Mouse (Mus musculus) spleen, postnatal 14 days (tissue): ENCODE data around the gene Dnm3.
A peak's percentile ranks its signal among the peaks of the same experiment; 100 is the strongest.

Source experiments
- DNase-seq, 2 experiments: peaks; one replicate each; pipeline ENCODE4 v3.0.0; 2021 to 2022; ENCODE audit warnings: low spot score in 2 of 2

The Dnm3 gene

GRCm38 (mm10) chr1:161991846-161992245, 486.0 kb downstream of the Dnm3 start:
- no peak for DNase-seq

- no peak for DNase-seq
Observed at GRCm38 (mm10) chr1:161990684-161991578, 486.9 kb downstream of the Dnm3 start.

GRCm38 (mm10) chr1:161983979-161984566, 493.8 kb downstream of the Dnm3 start:
- DNase-seq, result no peak

GRCm38 (mm10) chr1:161983451-161983850, 494.4 kb downstream of the Dnm3 start:
- DNase-seq, result no peak

GRCm38 (mm10) chr1:161980626-161981298, 497.1 kb downstream of the Dnm3 start:
- DNase-seq, result no peak

GRCm38 (mm10) chr1:161980046-161980445, 497.8 kb downstream of the Dnm3 start:
- DNase-seq, result no peak

- no peak for DNase-seq
Observed at GRCm38 (mm10) chr1:161979536-161979935, 498.3 kb downstream of the Dnm3 start, which contains the start of gene 4930558K02Rik. TSS of gene 4930558K02Rik (minus strand) at chr1:161979636.

GRCm38 (mm10) chr1:161978173-161978700, 499.6 kb downstream of the Dnm3 start:
- DNase-seq, result no peak

GRCm38 (mm10) chr1:161977331-161977730, 500.5 kb downstream of the Dnm3 start:
- DNase-seq, result no peak

- DNase-seq, result peak; percentile 54 to 70
Observed at GRCm38 (mm10) chr1:161976255-161977182, 501.3 kb downstream of the Dnm3 start.

GRCm38 (mm10) chr1:161972233-161972632, 505.6 kb downstream of the Dnm3 start:
- no peak for DNase-seq

GRCm38 (mm10) chr1:161970874-161971273, 507.0 kb downstream of the Dnm3 start:
- DNase-seq, result no peak

- peak; percentile 67 to 82 for DNase-seq
Observed at GRCm38 (mm10) chr1:161968589-161969407, 509.0 kb downstream of the Dnm3 start, which contains the start of gene Pigc. TSS of gene Pigc (plus strand) at chr1:161969186.

GRCm38 (mm10) chr1:161967936-161968335, 509.9 kb downstream of the Dnm3 start:
- DNase-seq, result no peak

- no peak for DNase-seq
Observed at GRCm38 (mm10) chr1:161962465-161963377, 515.1 kb downstream of the Dnm3 start.

GRCm38 (mm10) chr1:161957964-161958950, 519.6 kb downstream of the Dnm3 start:
- DNase-seq, result no peak

- DNase-seq, result no peak
Observed at GRCm38 (mm10) chr1:161955846-161956245, 522.0 kb downstream of the Dnm3 start.

GRCm38 (mm10) chr1:161952599-161952998, 525.2 kb downstream of the Dnm3 start:
- DNase-seq, result no peak
